Mouse (Mus musculus) hindbrain, postnatal 0 days (tissue): ENCODE measurements at regions not wholly inside any gene's neighbourhood (a gene's known extent, or its start where the extent isn't known, plus 50 kb on each side); places are given as distances from the start of the nearest gene placed in this dataset.
A peak's percentile ranks its signal among the peaks of the same experiment; 100 is the strongest.

ENCODE experiments used
- ATAC-seq: fragments of 200-750 bp; cut with Nextera tagmentation; 2 replicates; pipeline ENCODE4 v1.8.0; 2017; ENCODE audit warnings: mild to moderate bottlenecking, moderate TSS enrichment, moderate library complexity
- DNase-seq: peaks from one replicate; pipeline ENCODE4 v3.0.0-alpha.2; 2015; ENCODE audit warnings: low spot score
- H3K27ac ChIP-seq: fragments of 300-500 bp; sonication (generic); 2 replicates; pipeline ENCODE4 v1.5.1; 2014; ENCODE audit warnings: mild to moderate bottlenecking
- H3K27me3 ChIP-seq: fragments of 300-500 bp; sonication (generic); 2 replicates; pipeline ENCODE4 v1.6.1; 2014; ENCODE audit warnings: low read length, mixed read lengths; ENCODE audit not compliant: insufficient read depth
- H3K36me3 ChIP-seq: fragments of 300-500 bp; sonication (generic); 2 replicates; pipeline ENCODE4 v1.6.1; 2014; ENCODE audit warnings: low read length, mixed read lengths; ENCODE audit not compliant: insufficient read depth
- H3K4me1 ChIP-seq: fragments of 300-500 bp; sonication (generic); 2 replicates; pipeline ENCODE4 v1.6.1; 2014; ENCODE audit warnings: antibody characterized with exemption, low read length, mixed read lengths; ENCODE audit not compliant: insufficient read depth
- H3K4me2 ChIP-seq: fragments of 300-500 bp; sonication (generic); 2 replicates; pipeline ENCODE4 v1.6.1; 2014; ENCODE audit warnings: low read depth, mild to moderate bottlenecking, low read length, moderate library complexity, mixed read lengths
- H3K4me3 ChIP-seq: fragments of 300-500 bp; sonication (generic); 2 replicates; pipeline ENCODE4 v1.5.1; 2014; ENCODE audit warnings: low read length
- H3K9ac ChIP-seq: fragments of 300-500 bp; sonication (generic); replicated peaks from 2 replicates; pipeline ENCODE4 v1.6.1; 2014; ENCODE audit warnings: mild to moderate bottlenecking, low read length, moderate library complexity, mixed read lengths
- H3K9me3 ChIP-seq: fragments of 300-500 bp; sonication (generic); 2 replicates; pipeline ENCODE4 v1.6.1; 2016; ENCODE audit warnings: low read length, mixed read lengths
- CTCF ChIP-seq: IDR thresholded peaks from 2 replicates; pipeline ENCODE4 v1.5.1; 2016; ENCODE audit warnings: antibody characterized with exemption, control low read depth, low read depth
- WGBS: fragments of 180-500 bp; shearing (Covaris S2); extraction: QIAGEN DNeasy Blood & Tissue Kit; methylation state at CpG from one replicate; pipeline ENCODE4 v1.1.7; 2014; 5-methylcytosine and 5-hydroxymethylcytosine counted together

- Histone ChIP-seq H3K4me2 (peak overlapping the region; percentile 17), H3K27me3 (no peaks in the 10 kb centered on the region), H3K36me3 (no peaks in the 10 kb centered on the region), H3K27ac (no peak overlapping the region), H3K9ac (no peak overlapping the region), H3K9me3 (no peaks in the 10 kb centered on the region), H3K4me3 (no peak overlapping the region), H3K4me1 (no peaks in the 10 kb centered on the region)
- ATAC-seq (peak; percentile 40; the same call in 1 of the 2 replicates), DNase-seq (peak; percentile 50)
- 47% methylated on average over 17 of the region's 17 CpGs for WGBS
- TF ChIP-seq CTCF = no peak
Observed at GRCm38 (mm10) chr8:89787050-89787905, 560.9 kb downstream of the Tox3 start.

DNA sequence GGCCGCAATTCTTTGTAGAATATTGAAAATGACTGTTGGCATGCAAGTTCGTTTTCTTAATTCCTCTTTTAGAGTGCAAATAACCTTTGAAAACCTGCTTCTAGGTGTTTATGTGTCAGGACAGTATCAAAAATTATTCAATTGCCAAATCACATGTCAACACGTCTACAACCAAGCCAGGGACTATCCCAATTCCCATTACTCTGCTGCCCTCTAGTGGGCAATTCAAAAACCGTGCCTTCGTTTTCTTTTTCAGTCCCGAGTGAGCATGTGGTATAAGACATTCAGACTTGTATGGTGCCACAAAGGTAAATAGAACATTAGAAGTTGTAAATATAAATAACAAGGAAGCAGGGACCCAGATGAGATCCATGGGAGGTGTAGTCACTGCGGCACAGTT is 563.1 kb downstream of the Tox3 start:
- DNase-seq (peak; percentile 91), ATAC-seq (peak; percentile 47; the same call in 1 of the 2 replicates)
- Histone ChIP-seq H3K36me3 (no peaks in the 10 kb centered on the region), H3K9me3 (no peaks in the 10 kb centered on the region), H3K4me3 (no peak overlapping the region), H3K27ac (no peak overlapping the region), H3K4me2 (no peak overlapping the region), H3K9ac (no peak overlapping the region), H3K27me3 (no peaks in the 10 kb centered on the region), H3K4me1 (no peaks in the 10 kb centered on the region)
- WGBS = 17% methylated on average over 7 of the region's 7 CpGs
- TF ChIP-seq CTCF = peak; percentile 95

DNA sequence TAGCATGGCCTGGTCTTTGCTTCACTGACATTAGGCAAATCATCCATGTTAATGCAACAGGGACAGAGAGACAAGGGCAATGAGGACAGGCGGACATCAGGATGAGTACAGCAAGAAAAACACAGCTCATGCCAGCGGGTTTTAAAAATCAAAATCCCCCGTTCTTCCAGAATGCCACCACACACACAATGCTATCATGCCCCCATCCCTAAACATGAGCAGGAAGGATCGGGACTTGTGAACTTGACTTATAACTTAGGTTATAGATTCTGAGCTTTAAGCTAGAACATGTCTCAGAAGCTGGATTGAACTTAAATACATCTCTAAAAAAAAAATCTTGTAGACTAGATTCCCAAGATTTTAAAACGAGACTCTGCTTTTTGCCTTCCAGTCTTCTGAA is 564.8 kb downstream of the Tox3 start:
- no peaks in the 10 kb centered on the region for H3K27me3 ChIP-seq
- DNase-seq (no peak), ATAC-seq (no peak)
- H3K4me2 ChIP-seq = no peak overlapping the region
- H3K9ac ChIP-seq = no peak overlapping the region
- no peaks in the 10 kb centered on the region for H3K9me3 ChIP-seq
- H3K36me3 ChIP-seq = no peaks in the 10 kb centered on the region
- no peak for TF ChIP-seq CTCF
- 78% methylated on average over 5 of the region's 5 CpGs for WGBS
- no peaks in the 10 kb centered on the region for H3K4me1 ChIP-seq
- no peak overlapping the region for H3K4me3 ChIP-seq
- H3K27ac ChIP-seq = no peak overlapping the region

DNA sequence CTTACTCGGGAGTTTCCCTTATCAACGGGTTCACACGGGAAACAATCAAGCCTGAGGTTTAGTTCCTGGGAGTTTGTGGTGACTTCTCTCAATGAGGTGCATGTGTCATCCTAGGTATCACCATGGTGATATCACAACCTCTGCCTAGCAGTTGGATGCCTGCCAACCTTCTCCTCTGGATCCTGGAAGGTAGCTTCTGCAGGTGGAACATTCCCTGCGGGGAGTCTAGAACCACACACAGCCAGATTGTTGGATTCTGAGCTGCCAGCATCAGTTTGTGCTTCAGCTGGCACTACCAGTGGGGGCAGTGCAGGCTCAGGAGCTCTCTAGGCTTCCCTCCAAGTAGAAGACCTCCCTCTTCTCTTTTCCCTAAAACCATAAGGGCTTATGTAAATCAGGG is 581.8 kb downstream of the Tox3 start:
- DNase-seq = peak; percentile 14

GRCm38 (mm10) chr8:89759531-89759930 is 588.6 kb downstream of the Tox3 start:
- ATAC-seq (no peak), DNase-seq (no peak)
- no peak overlapping the region for H3K9ac ChIP-seq
- no peak overlapping the region for H3K4me2 ChIP-seq
- no peaks in the 10 kb centered on the region; the same call in 1 of the 2 replicates for H3K4me1 ChIP-seq
- H3K4me3 ChIP-seq = no peak overlapping the region
- H3K27me3 ChIP-seq = no peaks in the 10 kb centered on the region
- H3K36me3 ChIP-seq = no peaks in the 10 kb centered on the region
- no peak overlapping the region for H3K27ac ChIP-seq
- WGBS = 93% methylated on average over 5 of the region's 5 CpGs
- H3K9me3 ChIP-seq = no peaks in the 10 kb centered on the region
- no peak for TF ChIP-seq CTCF

More for the DNA sequence above, 581.8 kb downstream of the Tox3 start:
- no peak overlapping the region for H3K4me2 ChIP-seq
- no peak for ATAC-seq
- H3K9ac ChIP-seq = no peak overlapping the region
- H3K27me3 ChIP-seq = no peaks in the 10 kb centered on the region
- H3K9me3 ChIP-seq = no peaks in the 10 kb centered on the region
- 50% methylated on average over 4 of the region's 4 CpGs for WGBS
- no peaks in the 10 kb centered on the region for H3K36me3 ChIP-seq
- no peak for TF ChIP-seq CTCF
- no peaks in the 10 kb centered on the region for H3K4me1 ChIP-seq
- no peak overlapping the region for H3K27ac ChIP-seq
- H3K4me3 ChIP-seq = no peak overlapping the region

GRCm38 (mm10) chr8:89758695-89759094 is 589.4 kb downstream of the Tox3 start:
- WGBS = 49% methylated on average over 10 of the region's 10 CpGs
- DNase-seq (peak; percentile 46), ATAC-seq (no peak)
- H3K4me2 ChIP-seq = no peak overlapping the region
- no peak overlapping the region for H3K4me3 ChIP-seq
- no peaks in the 10 kb centered on the region for H3K9me3 ChIP-seq
- no peaks in the 10 kb centered on the region for H3K27me3 ChIP-seq
- H3K36me3 ChIP-seq = no peaks in the 10 kb centered on the region
- no peaks in the 10 kb centered on the region; the same call in 1 of the 2 replicates for H3K4me1 ChIP-seq
- no peak for TF ChIP-seq CTCF
- H3K27ac ChIP-seq = no peak overlapping the region
- H3K9ac ChIP-seq = no peak overlapping the region

- Histone ChIP-seq H3K4me1 (no peaks in the 10 kb centered on the region; the same call in 1 of the 2 replicates), H3K4me2 (no peak overlapping the region), H3K27me3 (no peaks in the 10 kb centered on the region), H3K27ac (no peak overlapping the region), H3K9me3 (no peaks in the 10 kb centered on the region), H3K4me3 (no peak overlapping the region), H3K9ac (no peak overlapping the region), H3K36me3 (no peaks in the 10 kb centered on the region)
- peak; percentile 33 for DNase-seq
- TF ChIP-seq CTCF = no peak
- ATAC-seq = no peak
- 21% methylated on average over 3 of the region's 3 CpGs for WGBS
Observed at GRCm38 (mm10) chr8:89755951-89756350, 592.2 kb downstream of the Tox3 start.
